Mouse (Mus musculus) liver, embryonic 11.5 days (tissue): ENCODE data around the gene Gm11639. TPM values are rescaled to one million over a fixed set of nuclear protein-coding genes. Genes with fewer than 3 reads are reported as not detected.
"Not testable (repeated sequence)": the region's sequence is repeated elsewhere in the genome, so short reads cannot be mapped to it uniquely, and the experiment has no call there.

ENCODE experiments used
- ATAC-seq: fragments of 200-750 bp; cut with Nextera tagmentation; replicated peaks from 2 replicates; pipeline ENCODE4 v1.8.0; 2017; ENCODE audit warnings: moderate number of reproducible peaks, mild to moderate bottlenecking, moderate TSS enrichment, moderate library complexity; ENCODE audit not compliant: low FRiP score
- DNase-seq: peaks from one replicate; pipeline ENCODE4 v3.0.0-alpha.2; 2017; ENCODE audit warnings: low spot score
- H3K27ac ChIP-seq: fragments of 300-500 bp; sonication (generic); 2 replicates; pipeline ENCODE4 v1.5.1; 2014; ENCODE audit warnings: mild to moderate bottlenecking, low read depth, low read length, control low read depth
- H3K27me3 ChIP-seq: fragments of 300-500 bp; sonication (generic); replicated peaks from 2 replicates; pipeline ENCODE4 v1.6.1; 2014; ENCODE audit warnings: low read length, mixed read lengths; ENCODE audit not compliant: control insufficient read depth, insufficient read depth
- H3K36me3 ChIP-seq: fragments of 300-500 bp; sonication (generic); 2 replicates; pipeline ENCODE4 v1.6.1; 2014; ENCODE audit warnings: mild to moderate bottlenecking, low read length, moderate library complexity, mixed read lengths; ENCODE audit not compliant: control insufficient read depth, insufficient read depth
- H3K4me1 ChIP-seq: fragments of 300-500 bp; sonication (generic); replicated peaks from 2 replicates; pipeline ENCODE4 v1.6.1; 2014; ENCODE audit warnings: low read length, mixed read lengths; ENCODE audit not compliant: control insufficient read depth, insufficient read depth
- H3K4me2 ChIP-seq: fragments of 300-500 bp; sonication (generic); 2 replicates; pipeline ENCODE4 v1.6.1; 2014; ENCODE audit warnings: mild to moderate bottlenecking, control low read depth, moderate library complexity
- H3K4me3 ChIP-seq: fragments of 300-500 bp; sonication (generic); 2 replicates; pipeline ENCODE4 v1.5.1; 2014; ENCODE audit warnings: low read depth, low read length, control low read depth
- H3K9ac ChIP-seq: fragments of 300-500 bp; sonication (generic); 2 replicates; pipeline ENCODE4 v1.6.1; 2014; ENCODE audit warnings: low read depth, low read length, control low read depth
- H3K9me3 ChIP-seq: fragments of 300-500 bp; sonication (generic); 2 replicates; pipeline ENCODE4 v1.6.1; 2016; ENCODE audit warnings: low read length, inconsistent platforms, mixed read lengths; ENCODE audit not compliant: control insufficient read depth
- WGBS: fragments of 180-500 bp; shearing (Covaris S2); extraction: QIAGEN DNeasy Blood & Tissue Kit; methylation state at CpG from one replicate; pipeline ENCODE4 v1.1.7; 2014; 5-methylcytosine and 5-hydroxymethylcytosine counted together
- polyA plus RNA-seq: library from polyadenylated mRNA; unstranded; fragments of >200 nt; fragmentation: Nextera tagmentation; extraction: Ambion mirVana; gene quantifications from 2 replicates; pipeline ENCODE4 v1.2.1, GENCODE M21; 2014

The Gm11639 gene
- polyA plus RNA-seq, 1 experiment from 2014 or later: 0.05 TPM

GRCm38 (mm10) chr11:105126520-105127029 is 441.1 kb downstream of the Gm11639 start:
- under 1% methylated on average over 49 of the region's 49 CpGs for WGBS
- Histone ChIP-seq H3K9ac (peak overlapping the region; percentile 82), H3K27ac (peak overlapping the region; percentile 39), H3K9me3 (no peaks in the 10 kb centered on the region), H3K4me1 (peaks cover 15% of the 10 kb centered on the region), H3K4me2 (peak overlapping the region; percentile 91), H3K36me3 (peaks cover 15% of the 10 kb centered on the region), H3K4me3 (peak overlapping the region; percentile 100), H3K27me3 (no peaks in the 10 kb centered on the region)
- no peak for DNase-seq
- ATAC-seq: peak; percentile 24

- Histone ChIP-seq H3K36me3 (peaks cover 68% of the 10 kb centered on the region), H3K27ac (no peak overlapping the region), H3K9me3 (no peaks in the 10 kb centered on the region), H3K4me3 (no peak overlapping the region), H3K9ac (no peak overlapping the region), H3K4me2 (no peak overlapping the region), H3K27me3 (no peaks in the 10 kb centered on the region), H3K4me1 (peaks cover 8% of the 10 kb centered on the region; the same call in 1 of the 2 replicates)
- DNase-seq (no peak), ATAC-seq (peak; percentile 53)
- WGBS: 66% methylated on average over 7 of the region's 7 CpGs
These were observed 450.2 kb downstream of the Gm11639 start for GRCm38 (mm10) chr11:105135692-105136091.

- not testable (repeated sequence) for H3K9me3 ChIP-seq, H3K27me3 ChIP-seq, H3K9ac ChIP-seq, H3K4me3 ChIP-seq, DNase-seq, H3K4me2 ChIP-seq, H3K27ac ChIP-seq, H3K4me1 ChIP-seq
- ATAC-seq: peak; percentile 47; the same call in 1 of the 2 replicates
- WGBS: 87% methylated on average over 2 of the region's 2 CpGs
- peaks cover 65% of the 10 kb centered on the region for H3K36me3 ChIP-seq
These were observed 451.7 kb downstream of the Gm11639 start for GRCm38 (mm10) chr11:105137255-105137654.

GRCm38 (mm10) chr11:105140512-105140911 is 455.0 kb downstream of the Gm11639 start:
- not testable (repeated sequence) for H3K27me3 ChIP-seq, H3K4me3 ChIP-seq, H3K27ac ChIP-seq, H3K4me1 ChIP-seq, H3K9ac ChIP-seq, ATAC-seq, H3K4me2 ChIP-seq, DNase-seq, H3K9me3 ChIP-seq
- H3K36me3 ChIP-seq: peaks cover 39% of the 10 kb centered on the region
- WGBS: 90% methylated on average over 7 of the region's 8 CpGs

GRCm38 (mm10) chr11:105141115-105141514 is 455.6 kb downstream of the Gm11639 start:
- Histone ChIP-seq H3K4me3 (no peak overlapping the region), H3K9ac (no peak overlapping the region), H3K36me3 (peaks cover 37% of the 10 kb centered on the region), H3K27me3 (no peaks in the 10 kb centered on the region), H3K4me1 (peaks cover 9% of the 10 kb centered on the region), H3K4me2 (no peak overlapping the region), H3K9me3 (no peaks in the 10 kb centered on the region), H3K27ac (no peak overlapping the region)
- 90% methylated on average over 5 of the region's 5 CpGs for whole genome bisulfite sequencing
- ATAC-seq (no peak), DNase-seq (no peak)

GRCm38 (mm10) chr11:105143564-105143963 is 458.1 kb downstream of the Gm11639 start:
- Histone ChIP-seq H3K36me3 (peaks cover 19% of the 10 kb centered on the region), H3K9me3 (no peaks in the 10 kb centered on the region), H3K4me3 (no peak overlapping the region), H3K27me3 (no peaks in the 10 kb centered on the region), H3K9ac (no peak overlapping the region), H3K4me2 (no peak overlapping the region), H3K4me1 (peaks cover 5% of the 10 kb centered on the region), H3K27ac (peak overlapping the region; percentile 1; the same call in 1 of the 2 replicates)
- ATAC-seq (peak; percentile 77), DNase-seq (no peak)

- DNase-seq (no peak), ATAC-seq (peak; percentile 69)
- Histone ChIP-seq H3K27me3 (no peaks in the 10 kb centered on the region), H3K9ac (no peak overlapping the region), H3K36me3 (peaks cover 16% of the 10 kb centered on the region), H3K4me1 (peaks cover 5% of the 10 kb centered on the region), H3K4me2 (no peak overlapping the region), H3K27ac (peak overlapping the region; percentile 1; the same call in 1 of the 2 replicates), H3K4me3 (no peak overlapping the region), H3K9me3 (no peaks in the 10 kb centered on the region)
- WGBS: 63% methylated on average over 3 of the region's 3 CpGs
These were observed 458.6 kb downstream of the Gm11639 start for GRCm38 (mm10) chr11:105144084-105144483.

- ATAC-seq: peak; percentile 34
These were observed 459.2 kb downstream of the Gm11639 start for GRCm38 (mm10) chr11:105144508-105145210.

GRCm38 (mm10) chr11:105145211-105145610 is 459.7 kb downstream of the Gm11639 start:
- Histone ChIP-seq H3K27ac (0 out of 2 replicates have a peak overlapping the region, but pooled peaks have one; percentile 1), H3K9me3 (no peaks in the 10 kb centered on the region), H3K36me3 (peaks cover 7% of the 10 kb centered on the region), H3K27me3 (no peaks in the 10 kb centered on the region), H3K4me2 (no peak overlapping the region), H3K4me1 (peaks cover 13% of the 10 kb centered on the region), H3K4me3 (no peak overlapping the region), H3K9ac (no peak overlapping the region)
- ATAC-seq: no peak
- no peak for DNase-seq
- 88% methylated on average over 10 of the region's 10 CpGs for WGBS

More at GRCm38 (mm10) chr11:105144508-105145210, 459.2 kb downstream of the Gm11639 start:
- 70% methylated on average over 11 of the region's 11 CpGs for WGBS
- Histone ChIP-seq H3K27ac (peak overlapping the region; percentile 1; the same call in 1 of the 2 replicates), H3K4me3 (no peak overlapping the region), H3K27me3 (no peaks in the 10 kb centered on the region), H3K4me2 (no peak overlapping the region), H3K9me3 (no peaks in the 10 kb centered on the region), H3K9ac (no peak overlapping the region), H3K4me1 (peaks cover 9% of the 10 kb centered on the region), H3K36me3 (peaks cover 11% of the 10 kb centered on the region)
- no peak for DNase-seq
